Mouse (Mus musculus) layer of hippocampus, postnatal 36 days (tissue): ENCODE measurements around the gene Neo1. TPM values are rescaled to one million over a fixed set of nuclear protein-coding genes. Genes with fewer than 3 reads are reported as not detected.
"Not testable (repeated sequence)": the region's sequence is repeated elsewhere in the genome, so short reads cannot be mapped to it uniquely, and the experiment has no call there.

Experiments used
- DNase-seq, 2 experiments: peaks; one replicate each; pipeline ENCODE4 v3.0.0; 2022
- total RNA-seq, 2 experiments: library from RNA; stranded (reverse); gene quantifications; 2 replicates each; pipeline ENCODE4 v1.2.3; 2021

Neo1 gene
- total RNA-seq, 2 experiments from 2014 or later, result 80.2 to 80.9 TPM

GRCm38 (mm10) chr9:58989255-58989928, 46.8 kb downstream of the Neo1 start:
- DNase-seq, result no peak

GRCm38 (mm10) chr9:58979034-58979433, 57.2 kb downstream of the Neo1 start:
- no peak for DNase-seq

- DNase-seq, result not testable (repeated sequence)
Measured at GRCm38 (mm10) chr9:58971154-58971553, 65.1 kb downstream of the Neo1 start.

GRCm38 (mm10) chr9:58967371-58967770, 68.9 kb downstream of the Neo1 start:
- DNase-seq, result no peak

GRCm38 (mm10) chr9:58955507-58955906, 80.7 kb downstream of the Neo1 start:
- no peak for DNase-seq

GRCm38 (mm10) chr9:58945910-58946309, 90.3 kb downstream of the Neo1 start:
- DNase-seq, result not testable (repeated sequence)

- no peak for DNase-seq
Measured at GRCm38 (mm10) chr9:58934776-58935175, 101.5 kb downstream of the Neo1 start.

- peak in 1 of 2 experiments; percentile 16 for DNase-seq
Measured at GRCm38 (mm10) chr9:58928103-58928502, 108.1 kb downstream of the Neo1 start.

- peak; percentile 15 to 42 for DNase-seq
Measured at GRCm38 (mm10) chr9:58902869-58903585, 133.2 kb downstream of the Neo1 start.

GRCm38 (mm10) chr9:58899602-58900001, 136.6 kb downstream of the Neo1 start:
- no peak for DNase-seq

GRCm38 (mm10) chr9:58891840-58892640, 144.2 kb downstream of the Neo1 start:
- DNase-seq, result no peak

- no peak for DNase-seq
Measured at GRCm38 (mm10) chr9:58890893-58891292, 145.3 kb downstream of the Neo1 start.

- DNase-seq, result no peak
Measured at GRCm38 (mm10) chr9:58889782-58890448, 146.3 kb downstream of the Neo1 start.

- no peak for DNase-seq
Measured at GRCm38 (mm10) chr9:58882686-58883085, 153.6 kb downstream of the Neo1 start.

GRCm38 (mm10) chr9:58879836-58880235, 156.4 kb downstream of the Neo1 start:
- DNase-seq, result no peak

- no peak for DNase-seq
Measured at GRCm38 (mm10) chr9:58876946-58877625, 159.2 kb downstream of the Neo1 start.

GRCm38 (mm10) chr9:58875439-58875838, 160.8 kb downstream of the Neo1 start:
- no peak for DNase-seq

- no peak for DNase-seq
Measured at GRCm38 (mm10) chr9:58874354-58874753, 161.9 kb downstream of the Neo1 start.

GRCm38 (mm10) chr9:58873541-58874324, 162.5 kb downstream of the Neo1 start:
- peak; percentile 50 to 66 for DNase-seq

GRCm38 (mm10) chr9:58871141-58871540, 165.1 kb downstream of the Neo1 start:
- no peak for DNase-seq

- peak in 1 of 2 experiments; percentile 19 for DNase-seq
Measured at GRCm38 (mm10) chr9:58863826-58864225, 172.4 kb downstream of the Neo1 start.
